Mouse (Mus musculus) regulatory T cell (primary cell): ENCODE measurements around the gene Washc1.
"Not testable (repeated sequence)": the region's sequence is repeated elsewhere in the genome, so short reads cannot be mapped to it uniquely, and the experiment has no call there.

Source experiments
- in situ Hi-C: fragments of 300-600 bp; cut with MboI, MseI; formaldehyde crosslinking; loops from one replicate; pipeline ENCODE4 v1.15.1; 2025; ENCODE audit warnings: high pct_unique_total_duplicates

Gene Washc1

DNA sequence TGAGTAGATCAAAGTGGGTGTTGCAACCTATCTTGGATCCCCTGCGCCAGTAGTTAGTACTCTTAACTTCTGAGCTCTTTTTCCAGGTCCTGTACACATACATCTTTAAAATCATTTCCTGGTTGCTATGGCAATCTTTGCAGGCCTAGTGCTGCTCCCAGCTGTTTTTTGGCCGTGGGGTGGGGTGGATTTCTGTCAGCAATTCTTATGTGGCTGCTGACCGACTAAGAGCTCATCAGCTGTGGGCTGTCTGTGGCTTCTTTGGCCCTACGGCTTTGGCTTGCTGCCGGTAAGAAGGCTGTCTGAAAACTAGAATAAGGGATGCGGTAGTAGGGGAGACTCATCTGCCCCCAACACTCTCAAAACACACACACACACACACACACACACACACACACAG, 599 bp upstream of the Washc1 start:
- in situ Hi-C loops: loop anchor here (10.0 kb wide), 1 partner anchor 506 kb away; no protein-coding TSS in a partner anchor

GRCm38 (mm10) chr17:66112166-66112565, 821 bp downstream of the Washc1 start:
- in situ Hi-C loops: loop anchor here (10.0 kb wide), 1 partner anchor 507 kb away; no protein-coding TSS in a partner anchor

GRCm38 (mm10) chr17:66118991-66119390, 7.6 kb downstream of the Washc1 start:
- in situ Hi-C loops: loop anchor here (10.0 kb wide), 1 partner anchor 514 kb away; no protein-coding TSS in a partner anchor

- in situ Hi-C loops: no loop called here
Observed at GRCm38 (mm10) chr17:66120701-66121100, 9.4 kb downstream of the Washc1 start.

- in situ Hi-C loops: no loop called here
Observed at GRCm38 (mm10) chr17:66123066-66123815, 11.9 kb downstream of the Washc1 start, which contains the start of gene Ddx11. Gene Ddx11 (plus strand): TSS chr17:66123520.

- in situ Hi-C loops: no loop called here
Observed at GRCm38 (mm10) chr17:66123816-66124610, 12.7 kb downstream of the Washc1 start.

- in situ Hi-C loops: no loop called here
Observed at GRCm38 (mm10) chr17:66125211-66125610, 13.9 kb downstream of the Washc1 start.

DNA sequence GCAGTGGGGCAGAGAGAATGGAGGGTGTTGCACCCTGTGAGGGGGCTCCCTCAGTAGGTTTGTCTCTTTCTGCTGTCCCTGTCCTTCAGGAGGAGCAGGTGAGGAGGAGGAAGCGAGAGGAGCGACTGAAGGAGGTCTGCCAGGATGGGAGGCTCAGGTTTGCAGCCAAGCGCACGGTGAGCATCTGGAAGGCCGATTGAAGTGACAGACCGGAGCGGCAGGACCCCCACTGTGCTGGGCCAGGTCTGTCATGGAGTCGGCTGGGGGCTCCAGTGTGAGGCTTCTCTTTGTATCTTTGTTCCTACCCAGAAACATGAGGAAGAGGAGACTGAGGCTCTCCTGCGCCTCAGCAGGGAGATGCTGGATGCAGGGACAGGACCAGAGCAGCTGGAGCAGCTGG, 19.0 kb downstream of the Washc1 start:
- in situ Hi-C loops: no loop called here

DNA sequence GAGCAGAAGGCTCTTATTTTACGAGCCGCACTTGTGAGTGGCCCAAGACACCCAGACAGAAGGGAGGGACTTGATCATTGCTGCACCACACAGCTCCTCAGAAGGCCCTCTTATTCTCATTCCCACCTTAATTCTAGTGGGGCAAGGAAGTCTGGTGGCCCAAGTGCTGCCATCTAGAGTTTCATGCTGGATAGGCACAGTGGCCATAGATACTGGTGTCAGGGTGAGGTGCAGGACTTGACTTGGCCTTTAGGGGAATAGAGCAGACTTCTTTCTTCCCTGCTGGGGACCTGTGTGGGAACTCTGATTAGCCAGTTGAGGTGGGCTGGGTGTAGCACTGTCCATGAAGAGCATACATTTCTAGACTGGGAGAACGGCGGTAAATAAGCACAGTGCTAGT, 19.9 kb downstream of the Washc1 start:
- in situ Hi-C loops: no loop called here

DNA sequence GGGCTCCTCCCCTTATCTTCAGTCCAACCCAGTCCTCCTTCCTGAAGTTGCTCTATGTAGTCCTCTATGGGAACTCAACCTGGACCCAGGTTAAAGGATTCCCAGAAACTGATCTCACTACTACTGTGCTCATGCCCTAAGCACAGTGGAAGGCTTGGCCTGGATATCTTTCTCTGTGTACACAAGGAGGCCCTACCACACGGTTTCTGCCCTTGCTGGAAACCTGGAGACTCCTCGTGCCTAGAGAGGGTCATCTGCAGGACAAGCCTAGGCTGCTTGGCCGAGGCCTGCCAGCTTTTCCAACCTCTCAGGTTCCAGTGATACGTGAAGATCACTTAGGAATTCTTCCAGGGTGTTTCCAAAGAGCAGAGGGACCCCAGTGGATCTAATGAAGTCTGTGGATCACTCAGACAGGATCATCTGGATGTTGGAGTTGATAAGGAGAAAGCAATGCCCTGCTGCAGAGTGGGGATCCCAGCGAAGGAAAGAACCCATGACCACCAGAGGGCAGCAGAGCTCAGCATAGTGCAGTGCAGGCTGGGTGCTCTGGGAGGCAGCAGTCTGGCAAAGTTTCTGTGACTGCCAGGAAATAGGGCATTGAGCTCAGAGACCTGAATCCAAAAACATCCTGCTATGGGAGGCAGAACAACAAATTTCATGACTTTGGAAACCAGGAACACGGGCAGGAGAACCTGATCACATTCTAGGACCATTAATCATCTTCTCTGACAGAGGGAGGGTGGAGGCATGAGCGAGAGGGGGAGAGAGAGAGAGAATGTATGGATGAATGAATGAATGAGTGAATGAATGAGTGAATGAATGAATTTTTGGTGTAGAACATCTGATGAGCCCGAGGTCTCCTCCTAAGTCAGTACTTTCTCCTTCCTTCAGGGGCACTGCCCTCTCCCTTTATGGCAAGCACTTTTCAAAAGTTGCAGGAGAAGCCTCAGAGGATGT, 41.6 kb downstream of the Washc1 start:
- in situ Hi-C loops: not testable (repeated sequence)

GRCm38 (mm10) chr17:66153735-66154423, 42.5 kb downstream of the Washc1 start:
- in situ Hi-C loops: not testable (repeated sequence)

GRCm38 (mm10) chr17:66154876-66155275, 43.5 kb downstream of the Washc1 start:
- in situ Hi-C loops: loop anchor here (5.0 kb wide), 1 partner anchor 42 kb away; no protein-coding TSS in a partner anchor

DNA sequence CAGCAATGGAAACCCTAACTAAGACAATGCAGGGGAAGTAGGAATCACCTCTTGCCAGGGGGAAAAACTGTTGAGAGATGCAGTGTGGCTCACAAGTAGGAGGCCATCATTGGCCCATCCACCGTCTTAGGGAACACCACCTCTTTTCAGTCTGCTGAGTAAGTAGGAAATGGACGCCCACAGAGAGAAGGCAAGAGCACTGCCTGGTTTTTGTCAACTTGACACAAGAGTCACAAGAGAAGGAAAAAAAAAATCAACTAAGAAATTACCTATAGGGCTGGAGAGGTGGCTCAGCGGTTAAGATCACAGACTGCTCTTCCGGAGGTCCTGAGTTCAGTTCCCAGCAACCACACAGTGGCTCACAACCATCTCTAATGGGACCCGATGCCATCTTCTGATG, 46.9 kb downstream of the Washc1 start:
- in situ Hi-C loops: loop anchor here (5.0 kb wide), 1 partner anchor 39 kb away; no protein-coding TSS in a partner anchor

- in situ Hi-C loops: not testable (repeated sequence)
Observed at GRCm38 (mm10) chr17:66167141-66167540, 55.8 kb downstream of the Washc1 start.
